Mouse (Mus musculus) adrenal gland, postnatal 14 days (tissue): ENCODE results near the gene Crocc. TPM values are rescaled to one million over a fixed set of nuclear protein-coding genes. Genes with fewer than 3 reads are reported as not detected.

ENCODE experiments used
- DNase-seq: peaks from one replicate; pipeline ENCODE4 v3.0.0; 2021; ENCODE audit warnings: mixed read lengths
- total RNA-seq: library from RNA; stranded (reverse); gene quantifications from 2 replicates; pipeline ENCODE4 v1.2.3, GENCODE M21; 2021

Crocc gene
- total RNA-seq, 1 experiment from 2014 or later, result 7.1 TPM

DNA sequence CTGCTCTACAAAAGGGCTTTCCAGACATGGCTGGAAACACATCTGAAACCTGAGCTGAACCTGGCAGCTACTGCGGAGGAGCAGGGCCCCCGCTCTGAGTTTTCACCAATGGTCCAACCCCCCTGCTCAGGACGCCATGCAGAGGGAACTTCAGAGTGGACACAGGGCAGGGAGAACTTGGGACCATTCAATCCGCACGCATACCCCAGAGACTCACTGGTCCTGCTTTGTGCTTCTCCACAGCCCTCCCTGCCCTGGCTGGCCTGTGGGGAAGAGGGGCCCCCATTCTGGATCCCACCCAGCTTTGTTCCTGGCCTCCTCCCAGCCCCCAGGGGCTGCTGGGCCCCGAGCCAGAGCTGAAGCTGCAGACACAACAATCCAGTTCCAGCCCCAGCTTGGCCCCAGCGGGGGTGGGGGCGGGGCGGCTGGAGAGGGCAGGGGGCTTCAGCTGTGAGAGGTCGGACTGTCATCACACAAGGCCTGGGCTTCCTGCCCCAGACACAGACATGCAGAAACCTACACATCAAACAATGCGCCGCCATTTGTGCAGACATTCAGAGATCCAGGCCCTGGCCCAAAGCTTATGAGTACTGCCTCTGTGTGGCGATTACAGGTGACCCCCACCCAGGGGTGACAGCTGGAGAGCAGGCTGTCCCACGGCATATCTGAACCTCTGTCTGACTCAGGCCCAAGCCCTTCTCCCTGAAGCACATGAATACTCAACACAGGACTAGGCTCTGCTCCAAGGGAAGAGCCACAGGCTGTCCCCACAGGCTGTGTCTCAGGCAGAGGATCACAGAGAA, 39.3 kb downstream of the Crocc start:
- DNase-seq, result peak; percentile 48

DNA sequence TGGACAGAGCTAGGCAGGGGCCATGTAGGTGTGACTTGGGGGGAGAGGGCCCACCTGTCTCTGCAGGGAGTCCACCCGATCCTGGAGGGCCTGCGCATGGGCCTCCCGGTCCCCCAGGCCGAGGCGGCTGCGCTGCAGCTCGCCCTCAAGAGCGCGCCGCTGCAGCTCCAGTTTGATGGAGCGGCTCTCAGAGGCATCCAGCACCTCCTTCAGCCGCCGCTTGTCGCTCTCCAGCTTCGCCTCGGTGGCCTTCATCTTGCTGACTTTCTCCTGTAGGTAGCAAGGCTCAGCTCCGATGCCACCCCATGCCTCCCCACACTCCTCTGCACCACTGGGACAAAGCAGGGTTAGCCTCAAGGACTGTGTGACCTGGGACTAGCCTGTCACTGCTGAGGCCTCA, 40.1 kb downstream of the Crocc start:
- DNase-seq, result no peak

DNA sequence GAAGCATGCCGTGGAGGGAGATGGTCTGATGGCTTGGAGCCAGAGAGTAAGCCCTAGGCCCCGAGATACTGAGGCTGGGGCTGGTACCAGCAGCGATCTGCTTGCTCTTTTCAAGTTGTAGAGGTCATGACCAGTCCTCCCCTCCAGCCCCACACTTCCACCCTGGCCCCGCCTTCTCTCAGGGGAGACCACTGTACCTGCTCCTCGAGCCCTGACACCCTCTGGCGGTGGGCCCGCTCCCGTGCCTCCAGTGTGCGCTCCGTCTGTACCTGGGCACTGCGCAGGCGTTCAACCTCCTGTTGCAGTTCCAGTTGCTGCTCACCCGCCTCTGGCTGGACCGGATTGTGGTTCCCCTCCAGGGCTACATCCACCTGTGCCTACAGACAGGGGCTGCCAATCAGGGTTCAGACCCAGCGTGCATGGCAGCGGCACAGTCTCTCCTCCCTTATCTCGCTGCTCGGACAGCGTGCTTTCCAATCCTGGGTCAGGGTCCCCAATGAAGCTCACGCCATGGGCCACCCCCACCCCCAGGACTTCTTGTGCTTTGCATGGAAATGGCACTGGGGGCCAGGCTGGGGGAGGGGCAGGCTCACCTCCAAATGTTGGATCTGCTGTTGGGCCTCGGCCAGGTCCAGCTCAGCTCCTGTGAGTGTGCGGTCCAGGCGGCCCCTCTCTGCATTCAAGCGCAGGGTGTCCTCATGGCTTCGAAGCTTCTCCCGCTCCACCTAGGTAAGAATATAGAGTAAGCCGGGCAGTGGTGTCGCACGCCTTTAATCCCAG, 42.5 kb downstream of the Crocc start:
- DNase-seq, result no peak

DNA sequence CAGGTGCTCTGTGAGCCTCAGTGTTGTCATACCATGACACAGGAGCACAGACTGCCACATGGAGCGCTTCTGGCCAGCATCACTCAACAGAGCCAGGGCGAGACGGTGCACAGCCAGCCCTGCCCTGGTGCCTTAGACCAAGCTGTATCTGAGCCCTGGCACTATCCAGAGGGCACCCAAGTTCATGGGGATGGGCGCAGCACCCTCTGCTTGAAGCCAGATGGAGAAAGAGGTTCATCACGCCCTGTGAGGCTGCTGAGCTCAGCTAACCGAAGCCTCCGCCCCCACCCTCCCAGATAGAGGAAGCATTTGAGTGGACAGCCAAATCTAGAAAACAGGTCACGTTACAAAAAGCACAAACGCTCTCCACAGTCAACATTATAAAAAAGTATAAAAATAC, 44.0 kb downstream of the Crocc start:
- peak; percentile 47 for DNase-seq

DNA sequence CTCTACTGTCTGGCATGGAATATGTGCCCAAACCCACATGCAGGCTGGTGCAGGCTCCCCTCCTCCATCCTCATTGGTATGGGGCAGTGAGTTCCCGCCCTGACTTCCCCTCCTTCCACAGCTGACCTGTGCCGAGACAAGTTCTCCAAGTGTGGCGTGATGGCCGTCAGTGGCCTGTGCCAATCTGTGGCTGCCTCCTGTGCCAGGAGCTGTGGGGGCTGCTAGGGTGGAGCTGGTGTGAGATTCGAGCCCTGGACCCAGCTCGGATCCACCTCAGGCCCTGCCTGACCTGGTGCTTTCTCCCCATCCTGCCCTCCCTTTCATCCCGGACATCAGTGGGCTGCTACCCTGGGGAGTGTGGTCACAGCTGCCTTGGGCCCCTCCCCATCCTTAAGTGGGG, 45.0 kb downstream of the Crocc start:
- no peak for DNase-seq

DNA sequence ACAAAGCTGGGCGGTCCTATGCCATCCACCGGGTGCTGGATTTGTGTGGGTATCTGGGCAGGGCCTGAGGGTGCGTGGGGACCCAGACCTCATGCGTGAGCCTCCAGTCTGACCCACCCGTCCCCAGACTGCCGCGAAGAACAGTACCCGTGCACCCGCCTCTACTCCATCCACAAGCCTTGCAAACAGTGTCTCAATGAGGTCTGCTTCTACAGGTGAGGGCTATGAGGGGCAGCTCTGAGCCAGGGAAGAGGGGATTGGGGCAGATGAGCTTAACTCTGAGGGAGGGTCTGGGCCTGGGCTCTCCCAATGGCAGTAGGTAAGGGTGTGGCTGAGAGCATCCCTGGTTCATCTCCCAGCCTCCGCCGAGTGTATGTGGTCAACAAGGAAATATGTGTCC, 45.5 kb downstream of the Crocc start:
- DNase-seq, result no peak

DNA sequence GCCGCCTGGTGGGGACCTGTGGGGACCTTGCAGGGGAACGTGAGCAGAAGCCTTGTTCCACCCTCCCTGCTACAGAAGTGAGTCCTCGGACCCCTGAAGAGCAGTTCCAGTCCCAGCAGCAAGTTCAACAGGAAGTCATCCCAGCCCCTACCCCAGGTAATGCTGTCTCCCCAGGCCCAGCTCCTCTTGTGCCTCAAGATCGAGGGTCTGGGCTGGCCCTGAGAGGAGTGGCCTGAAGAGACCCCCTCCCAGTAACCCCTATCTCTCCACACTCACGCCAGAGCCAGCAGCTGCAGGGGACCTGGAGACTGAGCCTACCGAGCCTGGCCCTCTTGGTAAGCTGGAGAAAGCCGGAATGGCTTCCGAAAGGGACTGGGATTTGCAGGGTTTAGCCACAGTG, 46.2 kb downstream of the Crocc start:
- no peak for DNase-seq

DNA sequence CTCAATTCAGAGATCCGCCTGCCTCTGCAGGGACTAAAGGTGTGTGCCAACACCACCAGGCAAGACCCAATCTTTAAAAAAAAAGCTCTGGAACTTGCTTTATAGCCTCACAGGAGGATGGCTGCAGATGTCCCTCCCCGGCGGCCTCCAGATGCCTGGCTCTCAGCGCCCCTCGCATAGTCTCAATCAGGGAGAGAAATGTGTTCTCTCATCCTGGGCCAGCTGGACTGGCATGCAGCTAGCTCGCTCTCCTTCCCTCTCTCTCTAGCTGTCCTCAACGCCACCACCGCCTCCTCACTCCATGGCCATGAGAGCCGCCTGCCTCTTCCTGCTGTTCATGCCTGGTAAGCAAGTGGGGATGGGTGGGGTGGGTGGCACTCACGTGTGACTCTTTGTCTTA, 47.8 kb downstream of the Crocc start:
- DNase-seq, result no peak

DNA sequence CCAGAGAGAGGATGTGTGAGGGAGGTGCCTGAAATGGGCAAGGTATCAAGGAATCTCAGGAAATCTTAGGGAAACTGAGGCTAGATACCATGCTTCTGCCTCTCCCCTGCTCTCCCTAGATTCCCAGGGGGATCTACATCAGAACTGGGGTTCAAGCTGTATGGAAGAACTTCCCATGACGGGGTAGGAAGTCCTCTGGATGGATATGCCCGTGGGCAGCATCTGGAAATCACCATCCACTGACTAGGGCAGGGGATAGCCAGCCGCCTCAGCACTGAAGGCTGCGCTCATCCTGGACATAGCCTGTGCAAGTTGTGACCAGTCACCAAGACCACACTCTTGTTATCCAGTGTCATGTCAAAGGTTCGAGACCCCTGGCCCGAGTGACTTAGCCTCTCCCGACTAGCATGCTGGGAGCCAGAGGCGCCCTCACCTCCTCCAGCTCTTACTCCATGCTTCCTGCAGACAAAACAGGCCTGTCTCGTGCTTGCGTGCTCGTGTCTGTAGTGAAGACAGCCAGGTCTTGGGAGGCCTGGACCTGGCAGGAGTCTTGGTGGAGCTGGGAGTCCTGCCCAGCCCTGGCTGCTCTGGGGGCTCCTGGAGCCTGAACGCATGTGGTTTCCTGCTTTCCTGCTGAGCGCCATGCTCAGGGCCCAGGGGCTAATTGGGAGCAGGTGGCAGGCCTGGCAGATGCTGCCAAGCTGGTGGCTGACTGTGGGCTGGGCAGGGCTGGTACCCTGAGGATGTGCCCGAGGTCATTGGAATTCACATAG, 48.6 kb downstream of the Crocc start:
- peak; percentile 44 for DNase-seq

DNA sequence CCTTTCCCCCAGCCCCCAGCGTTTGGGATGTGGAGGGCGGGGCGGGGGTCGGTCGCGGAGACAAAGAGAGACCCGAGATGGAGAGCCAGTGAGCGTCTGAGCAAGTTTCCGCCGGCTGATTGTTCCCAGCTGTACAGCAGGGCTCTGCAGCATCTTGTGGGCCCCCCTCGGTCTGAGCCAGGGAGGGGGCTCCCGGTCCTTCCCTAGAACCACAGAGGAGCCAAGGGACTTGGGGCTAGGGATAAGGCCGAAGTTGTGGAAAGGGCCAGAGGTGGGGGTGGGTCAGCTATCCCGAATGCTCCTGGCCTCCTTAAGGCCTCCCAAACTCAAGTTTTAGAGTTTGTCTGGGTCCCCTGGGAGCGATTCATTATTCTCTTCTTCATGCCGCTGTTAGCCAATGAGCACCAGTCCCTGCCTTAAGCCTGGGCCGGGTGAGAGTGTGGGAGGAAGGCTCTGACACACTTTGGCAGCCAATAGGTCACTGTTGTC, 49.4 kb downstream of the Crocc start:
- DNase-seq, result peak; percentile 33

DNA sequence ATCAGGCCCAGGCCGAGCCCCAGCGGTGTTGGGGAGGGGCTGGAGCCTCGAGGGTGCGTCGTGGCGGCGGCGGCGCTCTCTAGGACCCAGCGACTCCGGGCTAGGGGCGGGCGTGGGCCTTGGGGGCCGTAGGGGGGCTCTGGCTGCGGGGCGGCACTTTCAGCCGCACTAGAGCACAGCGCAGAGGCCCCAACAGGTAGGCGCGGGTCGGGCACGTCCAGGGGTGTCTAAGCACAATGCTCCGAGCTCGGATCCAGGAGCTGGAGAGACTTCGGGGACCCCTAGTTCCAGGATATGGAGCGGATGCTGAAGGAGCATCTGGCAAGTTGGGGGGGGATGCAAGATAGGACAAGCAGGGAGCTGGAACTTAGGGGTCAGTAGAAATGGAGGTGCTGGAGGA, 49.8 kb downstream of the Crocc start:
- no peak for DNase-seq

DNA sequence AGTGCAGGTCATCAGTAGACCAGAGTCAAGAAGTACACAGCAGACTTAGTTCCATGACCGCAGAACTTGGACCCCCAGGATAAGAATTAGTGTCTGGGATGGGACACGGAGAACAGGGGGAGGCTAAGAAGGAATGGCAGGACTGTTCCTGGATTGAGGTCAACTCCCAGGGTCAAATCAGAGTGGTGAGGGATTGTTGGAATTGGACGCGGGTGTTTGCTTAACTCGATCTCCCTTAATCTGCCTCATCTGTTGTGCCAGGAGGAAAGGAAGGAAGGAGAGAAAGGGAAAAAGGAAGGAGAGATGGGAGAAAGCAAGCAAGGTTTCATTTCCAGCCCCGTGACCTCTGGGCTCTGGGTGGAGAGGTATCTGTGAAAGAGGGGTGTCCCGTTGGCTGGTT, 50.2 kb downstream of the Crocc start, which contains the start of gene Mfap2:
Gene Mfap2, plus strand, starts transcription at position 301 of the 400 bp plus-strand sequence.
- DNase-seq, result no peak

DNA sequence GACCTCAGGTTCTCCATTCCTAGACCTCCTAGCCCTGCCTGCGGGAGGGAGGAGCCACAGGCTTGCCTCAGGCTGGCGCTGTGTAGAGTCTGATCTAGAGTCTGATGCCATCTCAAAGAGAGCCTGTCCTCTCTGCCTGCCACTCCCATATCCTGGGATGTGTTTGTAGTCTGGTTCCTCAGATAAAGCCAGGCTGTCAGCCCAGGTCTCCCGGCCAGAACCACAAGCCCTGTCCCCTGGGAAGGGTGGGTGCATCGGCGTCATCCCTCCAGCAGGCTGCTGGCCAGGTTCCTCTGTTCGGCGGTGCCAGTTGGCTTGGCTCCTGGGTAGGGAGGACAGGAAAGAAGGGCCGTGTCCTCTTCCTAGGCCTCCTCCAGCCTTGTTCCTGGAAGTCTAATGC, 52.3 kb downstream of the Crocc start:
- peak; percentile 80 for DNase-seq

DNA sequence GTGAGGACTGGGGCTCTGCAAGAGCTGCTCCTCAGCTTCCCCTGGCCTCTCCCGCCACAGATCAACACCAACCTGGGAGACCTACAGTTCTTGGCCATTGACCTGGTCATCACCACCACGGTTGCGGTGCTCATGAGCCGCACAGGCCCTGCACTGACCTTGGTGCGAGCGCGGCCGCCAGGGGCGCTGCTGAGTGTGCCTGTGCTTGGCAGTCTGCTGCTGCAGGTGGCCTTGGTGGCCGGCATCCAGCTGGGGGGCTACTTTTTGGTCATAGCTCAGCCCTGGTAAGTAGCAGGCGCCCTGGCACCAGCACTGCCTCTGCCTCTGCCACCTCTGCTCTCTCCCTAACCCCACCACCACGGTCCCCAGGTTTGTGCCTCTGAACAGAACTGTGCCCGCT, 54.4 kb downstream of the Crocc start:
- DNase-seq, result peak; percentile 91

DNA sequence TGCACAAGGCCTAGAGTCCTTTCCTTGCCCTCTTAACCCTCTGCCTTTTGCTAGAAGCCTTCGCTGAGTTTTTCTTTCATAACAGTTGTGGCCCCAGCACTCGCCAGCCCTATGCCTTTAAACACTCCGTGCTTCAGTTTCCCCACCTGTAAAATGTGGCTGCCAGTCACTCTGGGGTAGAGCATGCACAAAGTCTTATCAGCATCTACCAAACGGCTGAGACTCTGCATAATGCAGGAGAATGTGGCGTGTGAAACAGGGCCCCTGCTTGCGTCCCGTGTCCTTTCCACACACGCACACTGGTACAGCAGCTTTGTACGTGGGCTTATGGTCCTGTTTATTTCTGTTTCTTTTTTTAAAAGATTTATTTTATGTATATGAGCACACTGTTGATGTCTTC, 63.5 kb downstream of the Crocc start:
- no peak for DNase-seq

DNA sequence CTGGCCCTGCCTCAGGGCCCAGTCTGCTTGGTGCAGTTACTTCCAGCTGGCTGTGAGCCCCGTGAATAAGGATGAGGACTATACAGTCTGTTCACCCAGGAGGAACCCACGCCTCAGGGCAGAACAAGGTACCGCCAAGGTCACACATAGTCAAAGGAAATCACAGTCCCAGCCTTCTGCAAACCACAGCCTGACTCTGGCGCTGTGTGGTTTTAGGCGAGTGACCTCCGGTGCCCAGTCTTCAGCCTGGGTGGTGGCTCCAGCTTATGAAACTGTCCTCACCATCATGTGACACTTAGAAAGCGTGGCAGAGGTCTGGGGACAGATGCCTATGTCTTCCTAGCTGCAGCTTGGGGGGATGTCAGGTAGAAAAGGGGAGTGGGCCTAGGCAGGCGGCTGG, 64.5 kb downstream of the Crocc start:
- no peak for DNase-seq

DNA sequence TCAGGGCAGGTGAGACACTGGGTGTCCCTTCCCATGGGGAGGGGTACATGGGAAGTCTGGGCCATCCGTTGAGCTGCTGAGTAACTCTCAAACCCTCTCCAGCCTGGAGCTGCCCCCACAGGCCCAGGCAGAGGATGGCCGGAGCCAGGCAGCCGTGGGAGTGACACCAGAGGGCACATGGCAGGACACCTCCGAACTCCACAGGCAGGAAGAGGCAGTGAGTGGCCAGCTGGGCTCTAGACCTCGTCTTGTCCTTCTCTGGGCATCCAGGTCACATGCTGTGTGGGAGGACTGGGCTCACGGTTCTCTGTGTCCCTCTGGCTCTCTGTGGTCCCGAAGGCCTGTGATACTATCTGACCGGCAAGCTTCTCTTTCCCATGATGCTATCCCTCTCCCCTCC, 66.5 kb downstream of the Crocc start:
- DNase-seq, result no peak

DNA sequence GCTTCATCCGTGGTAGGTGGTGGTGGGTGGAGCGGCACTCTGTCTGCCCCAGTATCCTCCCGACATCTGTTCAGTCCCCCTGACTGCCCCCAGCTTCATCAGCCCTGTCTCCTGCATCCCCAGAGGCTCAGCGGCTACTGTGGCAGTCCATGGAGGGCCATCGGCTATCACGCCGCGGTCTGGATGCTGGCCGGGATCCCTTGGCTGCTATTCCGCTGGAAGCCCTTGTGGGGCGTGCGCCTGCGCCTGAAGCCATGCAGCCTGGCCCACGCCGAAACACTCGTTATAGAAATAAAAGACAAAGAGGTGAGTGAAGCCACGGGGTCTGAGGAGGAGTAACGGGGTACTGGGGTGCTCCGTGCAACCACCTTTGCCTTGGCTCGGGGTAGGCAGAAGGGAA, 68.1 kb downstream of the Crocc start:
- DNase-seq, result no peak

DNA sequence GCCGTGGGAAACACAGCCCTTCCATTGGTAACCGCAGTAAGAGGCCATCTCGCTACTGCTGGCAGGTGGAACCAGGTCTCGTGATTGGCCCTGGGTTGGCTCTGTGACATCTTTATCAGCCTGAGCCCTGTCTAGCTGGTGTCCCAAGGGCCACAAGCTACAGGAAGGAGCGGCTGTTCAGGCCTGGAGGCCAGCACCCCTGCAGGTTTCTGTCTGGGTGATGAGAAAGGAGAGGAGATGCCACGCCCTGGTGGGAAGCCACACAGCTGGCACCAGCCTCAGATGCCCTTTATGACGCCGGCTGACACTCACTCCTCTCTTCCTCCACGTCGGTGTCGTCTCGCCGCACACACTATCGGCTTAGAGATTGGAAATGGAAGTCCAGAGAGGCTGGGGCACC, 70.9 kb downstream of the Crocc start:
- no peak for DNase-seq

DNA sequence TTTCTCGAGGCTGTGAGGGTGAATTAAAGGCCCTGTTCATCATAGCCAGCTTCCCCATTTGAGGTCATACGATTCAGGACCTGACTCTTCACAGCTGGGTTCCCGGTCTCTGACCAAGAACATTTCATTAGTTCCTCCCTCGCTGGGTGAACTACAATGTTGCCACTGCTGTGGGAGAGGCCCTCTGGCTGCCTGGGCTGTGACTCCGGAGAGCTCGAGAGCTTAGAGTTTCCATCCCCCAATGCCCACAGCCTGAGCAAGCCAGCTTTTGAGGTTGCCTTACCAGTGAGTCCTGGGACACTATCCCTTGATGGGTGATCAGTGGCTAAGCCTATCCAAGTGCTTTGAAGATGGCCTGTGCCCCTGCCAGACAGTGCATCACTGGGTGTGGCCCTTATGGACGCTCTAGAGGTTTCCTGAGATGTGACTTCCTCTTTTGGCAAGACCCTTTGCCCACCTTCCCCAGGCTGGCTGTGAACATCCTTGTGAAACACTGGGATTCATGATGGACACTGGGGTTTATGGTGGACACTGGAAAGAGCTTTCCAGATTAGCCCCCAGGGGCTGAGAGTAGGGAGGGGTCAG, 71.6 kb downstream of the Crocc start:
- no peak for DNase-seq

DNA sequence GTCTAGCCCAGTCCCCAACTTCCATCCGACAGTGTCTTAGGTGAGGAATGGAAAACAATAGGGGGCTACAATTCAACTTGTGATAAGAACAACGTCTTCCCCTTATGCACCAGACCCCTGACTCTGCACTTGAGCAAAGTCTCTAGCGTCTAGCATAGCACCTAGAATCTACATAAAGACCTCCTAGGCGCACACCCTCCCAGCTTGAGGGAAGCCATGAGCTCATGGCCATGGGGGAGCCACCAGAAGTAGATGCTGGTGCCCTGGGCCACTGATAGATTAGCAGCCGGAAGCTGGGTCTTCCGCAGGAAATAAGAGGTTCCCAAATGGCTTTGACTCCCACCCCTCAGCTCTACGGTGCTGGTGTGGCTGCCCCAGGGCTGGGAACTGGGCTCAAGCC, 72.9 kb downstream of the Crocc start:
- no peak for DNase-seq

DNA sequence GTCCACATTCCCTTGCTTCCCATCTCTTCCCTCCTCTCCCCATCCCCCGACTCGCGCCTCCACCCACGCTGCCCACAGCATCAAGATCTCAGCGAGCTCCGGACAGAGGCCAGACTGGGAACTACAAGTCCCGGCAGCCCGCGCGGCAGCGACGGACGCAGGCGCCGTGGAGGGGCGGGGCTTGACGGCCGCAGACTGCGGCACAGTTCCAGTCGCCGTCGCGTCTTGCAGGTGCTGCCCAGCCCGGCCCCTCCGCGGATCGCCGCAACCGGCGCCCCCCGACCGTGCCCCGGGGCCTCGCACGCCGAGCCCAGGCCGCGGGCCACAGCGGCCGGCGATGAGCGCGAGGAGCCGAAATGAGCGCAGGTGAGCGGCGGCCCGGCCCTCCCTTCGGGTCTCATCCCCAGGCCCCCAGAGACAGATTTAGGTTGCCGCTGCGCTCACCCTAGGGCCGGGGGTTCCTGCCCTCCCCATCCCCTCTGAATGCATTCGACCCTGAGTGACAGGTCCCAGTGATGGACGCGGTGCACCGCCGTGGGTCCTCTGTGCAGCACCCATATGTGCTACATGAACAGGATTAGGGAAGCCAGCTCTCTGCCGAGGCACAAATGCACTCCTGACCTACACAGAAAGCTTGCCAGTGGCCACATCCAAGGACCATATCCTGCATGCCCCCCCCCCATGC, 73.5 kb downstream of the Crocc start, which contains the start of gene Atp13a2:
Gene Atp13a2, plus strand, starts transcription at position 163 of the 685 bp plus-strand sequence.
- peak; percentile 94 for DNase-seq
